Mouse (Mus musculus) brain, embryonic 14.5 days (tissue): Measurements from ENCODE around the gene Rundc1. TPM values are rescaled to one million over a fixed set of nuclear protein-coding genes. Genes with fewer than 3 reads are reported as not detected.
A peak's percentile ranks its signal among the peaks of the same experiment; 100 is the strongest.
"Not testable (repeated sequence)": the region's sequence is repeated elsewhere in the genome, so short reads cannot be mapped to it uniquely, and the experiment has no call there.

ENCODE experiments used
- DNase-seq: peaks from one replicate; pipeline ENCODE4 v3.0.0-alpha.2; 2011; ENCODE audit warnings: low read depth
- CTCF ChIP-seq: fragments of 200-500 bp; IDR thresholded peaks from 2 replicates; pipeline ENCODE4 v1.5.1; 2012; ENCODE audit warnings: inconsistent platforms, mild to moderate bottlenecking, moderate library complexity, borderline replicate concordance; ENCODE audit not compliant: insufficient read depth, insufficient read length; ENCODE audit errors: extremely low read depth
- POLR2A ChIP-seq: fragments of 200-500 bp; IDR thresholded peaks from 2 replicates; pipeline ENCODE4 v1.6.1; 2012; ENCODE audit warnings: mild to moderate bottlenecking, inconsistent platforms, borderline replicate concordance; ENCODE audit not compliant: poor library complexity, insufficient read depth, insufficient read length, severe bottlenecking; ENCODE audit errors: extremely low read depth
- polyA plus RNA-seq: library from polyadenylated mRNA; depleted of rRNA; stranded (reverse); fragments of >200 nt; gene quantifications from 2 replicates; pipeline ENCODE4 v1.2.3, GENCODE M21; 2012

Rundc1 gene
- polyA plus RNA-seq, 1 experiment: 31.2 TPM

DNA sequence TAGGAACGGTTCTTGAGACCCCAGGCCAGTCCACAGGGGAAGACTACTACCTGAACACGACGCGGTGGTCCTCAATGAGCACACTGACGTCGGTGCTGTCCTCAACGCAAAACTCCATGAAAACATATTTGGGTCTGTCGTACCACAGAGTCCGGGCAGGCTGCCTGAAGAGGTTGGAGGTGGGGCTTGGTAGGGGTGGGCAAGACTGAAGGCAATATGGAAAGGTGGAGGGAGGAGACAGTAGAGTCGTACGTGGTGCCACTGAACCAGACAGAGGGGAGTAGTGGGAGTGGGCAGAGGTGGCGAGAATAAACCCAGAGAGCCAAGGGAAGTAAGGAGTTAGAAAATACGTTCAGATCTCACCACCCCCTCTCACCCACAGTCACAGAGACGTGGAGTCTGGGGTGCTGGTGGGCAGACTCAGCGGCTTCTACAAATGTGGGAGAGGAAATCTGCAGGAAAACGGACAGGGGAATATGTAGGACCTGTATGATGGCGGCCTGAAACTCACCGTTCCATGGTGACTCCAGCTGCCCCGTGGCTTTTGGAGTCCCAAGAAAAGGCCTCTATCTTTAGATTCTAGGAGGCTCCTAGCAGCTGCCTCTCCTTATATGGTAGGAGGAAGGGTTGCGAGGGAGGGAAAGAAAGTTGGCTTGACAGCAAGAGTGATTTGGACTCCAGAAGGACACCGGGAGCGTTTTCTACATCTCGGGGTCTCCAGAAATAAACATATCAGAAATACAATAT is 607 bp upstream of the Rundc1 start, which contains the start of gene Gm27029:
Gene Gm27029 (minus strand): TSS at position 692 of the 747 bp plus-strand sequence.
- peak; percentile 11 for DNase-seq
- TF ChIP-seq POLR2A (no peak), CTCF (no peak)

DNA sequence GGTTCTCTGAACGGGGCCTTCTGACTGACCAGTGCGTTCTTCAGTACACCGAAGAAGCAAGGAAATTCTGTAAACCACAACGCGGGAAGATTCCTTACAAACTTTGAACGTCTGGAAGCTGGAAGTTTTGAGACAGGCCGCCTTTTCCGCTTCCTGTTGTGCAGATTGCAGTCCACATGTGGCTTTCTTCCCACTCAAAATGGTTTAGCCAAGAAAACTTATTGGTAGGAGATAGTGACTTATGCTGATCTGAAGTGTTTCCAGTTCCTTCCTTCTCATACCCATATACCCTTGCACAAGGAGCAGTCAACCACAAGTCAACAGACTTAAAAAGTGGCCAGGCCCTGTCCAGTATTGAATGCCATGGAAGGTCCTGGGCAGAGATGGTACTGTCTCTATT is 1.3 kb downstream of the Rundc1 start:
- TF ChIP-seq CTCF (no peak), POLR2A (no peak)
- no peak for DNase-seq

DNA sequence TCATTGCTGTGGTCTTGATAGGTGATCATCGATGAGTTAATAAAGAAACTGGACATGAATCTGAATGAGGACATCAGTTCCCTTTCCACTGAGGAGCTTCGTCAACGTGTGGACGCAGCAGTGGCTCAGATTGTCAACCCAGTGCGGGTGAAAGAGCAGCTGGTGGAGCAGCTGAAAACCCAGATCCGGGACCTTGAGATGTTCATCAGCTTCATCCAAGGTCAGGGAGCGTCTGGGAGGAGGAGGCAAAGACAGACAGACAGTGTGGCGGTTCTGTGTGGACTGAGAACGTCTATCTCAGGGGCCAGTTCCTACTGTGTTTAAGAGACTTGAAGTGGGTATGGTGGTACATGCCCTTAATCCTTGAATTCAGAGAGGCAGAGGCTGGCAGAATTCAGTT is 6.4 kb downstream of the Rundc1 start:
- DNase-seq: no peak
- TF ChIP-seq CTCF: no peak
- TF ChIP-seq POLR2A: no peak

DNA sequence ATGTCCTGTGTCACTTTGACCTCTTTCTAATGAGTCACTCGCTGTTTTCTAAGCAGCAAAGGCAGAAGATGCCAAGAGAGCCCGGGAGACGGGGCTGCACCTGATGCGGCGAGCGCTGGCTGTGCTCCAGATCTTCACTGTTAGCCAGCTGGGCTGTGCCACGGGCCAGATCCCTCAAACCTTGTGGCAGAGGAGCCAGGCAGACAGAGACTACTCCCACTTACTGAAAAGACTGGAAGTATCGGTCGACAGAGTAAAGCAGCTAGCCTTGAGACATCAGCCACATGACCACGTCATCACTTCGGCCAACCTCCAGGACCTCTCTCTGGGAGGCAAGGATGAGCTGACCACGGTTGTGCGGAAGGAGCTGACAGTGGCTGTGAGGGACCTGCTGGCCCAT is 8.5 kb downstream of the Rundc1 start:
- DNase-seq: peak; percentile 26
- TF ChIP-seq POLR2A (no peak), CTCF (no peak)

DNA sequence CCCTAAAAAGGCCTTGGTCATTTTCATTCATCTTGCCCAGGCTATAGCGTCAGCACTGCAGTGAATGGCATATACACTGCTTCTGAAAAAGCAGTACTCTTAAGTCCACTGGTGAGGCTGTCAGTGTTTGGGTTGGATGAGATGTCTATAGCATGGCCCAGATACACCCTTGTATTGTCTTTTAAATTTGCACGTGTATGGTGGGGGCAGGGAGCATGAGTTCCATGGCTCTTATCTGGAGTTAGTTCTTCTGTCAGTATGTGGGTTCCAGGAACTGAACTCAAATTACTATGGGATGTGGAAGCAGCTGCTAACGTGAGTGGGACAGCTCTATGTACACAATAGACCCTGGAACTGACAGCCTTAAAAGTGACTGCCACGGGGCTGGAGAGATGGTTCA is 10.9 kb downstream of the Rundc1 start:
- no peak for TF ChIP-seq POLR2A
- TF ChIP-seq CTCF: no peak

DNA sequence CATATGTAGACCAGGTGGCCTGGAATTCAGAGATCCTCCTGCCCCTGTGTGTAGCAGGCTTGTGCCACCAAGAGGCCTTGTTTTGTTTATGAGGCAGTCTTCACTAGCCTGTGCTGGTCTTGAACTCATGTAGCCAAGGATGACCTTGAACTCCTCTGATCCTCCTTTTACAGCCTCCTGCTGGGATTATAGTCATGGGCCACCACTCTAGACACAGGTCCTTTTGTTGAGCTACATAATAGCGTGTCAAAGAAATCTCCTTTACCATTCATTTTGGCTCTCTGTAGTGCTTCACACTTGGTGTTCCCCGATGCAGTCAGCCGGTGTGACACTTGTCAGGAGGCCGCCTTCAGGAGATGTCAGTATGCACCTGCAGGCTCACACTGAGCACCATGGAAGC is 12.0 kb downstream of the Rundc1 start:
- no peak for DNase-seq
- TF ChIP-seq POLR2A (no peak), CTCF (no peak)

More for the DNA sequence above, 10.9 kb downstream of the Rundc1 start:
- DNase-seq: no peak

DNA sequence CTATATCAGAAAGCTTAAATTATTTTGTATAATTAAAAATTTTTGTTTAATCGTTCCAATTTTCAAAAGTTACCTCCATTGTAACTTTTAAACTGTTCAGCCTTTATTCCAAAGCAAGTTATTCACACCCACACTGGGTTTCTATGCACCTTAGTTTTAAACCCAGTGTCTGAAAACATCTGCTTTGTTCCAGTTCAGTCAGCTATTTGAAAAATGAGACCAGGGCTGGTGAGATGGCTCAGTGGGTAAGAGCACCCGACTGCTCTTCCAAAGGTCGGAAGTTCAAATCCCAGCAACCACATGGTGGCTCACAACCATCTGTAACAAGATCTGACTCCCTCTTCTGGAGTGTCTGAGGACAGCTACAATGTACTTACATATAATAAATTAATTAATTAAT is 13.1 kb downstream of the Rundc1 start:
- not testable (repeated sequence) for DNase-seq

DNA sequence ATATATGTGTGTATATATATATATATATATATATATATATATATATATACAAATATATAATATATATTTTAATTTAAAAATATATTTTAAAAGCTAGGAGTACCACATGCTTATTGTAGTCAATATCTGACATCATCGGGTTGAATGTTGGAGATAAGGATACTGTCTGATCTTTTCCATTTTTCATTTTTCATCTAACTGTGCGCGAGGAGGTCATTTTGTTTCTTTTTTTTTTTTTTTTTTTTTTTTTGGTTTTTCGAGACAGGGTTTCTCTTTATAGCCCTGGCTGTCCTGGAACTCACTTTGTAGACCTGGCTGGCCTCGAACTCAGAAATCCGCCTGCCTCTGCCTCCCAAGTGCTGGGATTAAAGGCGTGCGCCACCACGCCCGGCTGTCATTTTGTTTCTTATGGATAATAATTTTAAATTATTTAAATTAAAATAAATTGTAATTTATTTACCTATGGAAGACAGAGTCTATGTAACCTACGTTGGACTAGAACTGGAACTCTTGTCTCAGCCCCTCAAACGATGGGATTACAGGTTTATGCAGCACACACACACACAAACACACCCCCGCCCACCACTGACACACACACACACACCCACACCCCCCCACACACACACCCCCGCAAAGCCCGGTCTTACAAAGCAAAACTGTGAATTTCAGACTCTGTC is 16.7 kb downstream of the Rundc1 start:
- DNase-seq: not testable (repeated sequence)

DNA sequence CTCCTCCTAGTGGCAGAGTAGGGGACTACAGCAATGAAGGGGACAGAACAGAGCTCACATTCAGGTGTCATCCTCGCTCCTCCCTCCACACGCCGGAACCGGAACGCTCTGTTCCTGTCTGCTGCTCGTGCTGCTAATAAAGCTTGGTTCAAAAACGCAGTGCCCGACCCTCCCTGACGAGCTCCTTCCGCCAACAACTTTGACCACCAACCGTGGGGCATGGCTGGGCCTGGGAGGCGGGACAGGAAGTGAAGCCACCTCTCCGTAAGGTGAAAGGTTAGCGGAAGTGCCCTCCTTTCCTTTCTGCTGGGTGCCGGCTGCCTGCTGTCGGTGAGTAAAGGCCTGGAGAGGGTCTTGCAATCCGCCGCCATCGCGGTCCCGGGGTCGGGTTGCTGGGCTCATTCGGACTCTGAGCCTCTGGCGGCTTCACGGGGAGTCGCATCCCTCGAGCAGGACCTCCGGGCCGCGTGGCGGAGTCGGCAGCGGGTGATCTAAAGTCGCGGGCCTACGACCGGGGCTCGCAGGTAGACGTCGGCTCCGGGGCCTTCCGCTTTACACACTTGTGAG is 17.3 kb downstream of the Rundc1 start, which contains the start of gene Rpl27:
Gene Rpl27 (plus strand): TSS at position 172 of the 567 bp plus-strand sequence.
- peak; percentile 66; the same call in 1 of the 2 replicates for TF ChIP-seq POLR2A
- TF ChIP-seq CTCF: peak; percentile 77
- peak; percentile 100 for DNase-seq

DNA sequence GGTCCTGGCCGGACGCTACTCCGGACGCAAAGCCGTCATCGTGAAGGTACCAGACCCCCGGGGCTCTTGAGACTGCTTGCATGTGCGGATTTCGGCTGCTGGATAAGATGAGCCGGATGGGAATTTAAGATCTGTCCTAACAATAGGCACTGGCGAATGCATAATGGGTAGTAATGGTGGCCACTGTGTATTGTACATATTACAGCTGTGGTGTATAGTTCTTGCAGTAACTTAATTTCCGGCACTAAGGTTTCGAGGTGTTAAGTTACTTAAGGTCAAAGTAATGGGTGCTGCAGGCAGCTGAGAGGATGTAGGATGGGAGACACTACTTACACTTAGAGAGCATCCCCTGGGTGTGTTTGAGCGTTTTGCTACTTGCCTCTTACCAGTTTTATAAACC is 17.9 kb downstream of the Rundc1 start:
- no peak for DNase-seq
- TF ChIP-seq POLR2A (no peak), CTCF (no peak)

DNA sequence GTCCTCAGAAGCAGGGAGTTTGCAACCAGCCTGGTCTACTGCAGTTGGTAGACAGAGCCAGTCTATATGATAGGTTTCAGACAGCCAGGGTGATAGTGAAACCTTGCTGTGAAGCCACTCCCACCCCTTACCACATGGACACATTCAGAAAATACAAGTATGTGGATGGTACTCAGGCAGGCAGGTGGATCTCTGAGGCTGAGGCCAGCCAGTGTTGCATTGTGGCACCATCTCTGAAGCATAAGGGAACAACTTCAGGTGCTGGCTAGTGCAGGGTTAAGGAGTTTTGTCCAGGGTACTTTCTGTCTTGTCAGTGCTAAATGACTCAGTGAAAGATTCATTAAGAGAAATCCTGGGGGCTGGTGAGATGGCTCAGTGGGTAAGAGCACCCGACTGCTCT is 21.4 kb downstream of the Rundc1 start:
- TF ChIP-seq POLR2A: no peak
- no peak for TF ChIP-seq CTCF
- DNase-seq: no peak

DNA sequence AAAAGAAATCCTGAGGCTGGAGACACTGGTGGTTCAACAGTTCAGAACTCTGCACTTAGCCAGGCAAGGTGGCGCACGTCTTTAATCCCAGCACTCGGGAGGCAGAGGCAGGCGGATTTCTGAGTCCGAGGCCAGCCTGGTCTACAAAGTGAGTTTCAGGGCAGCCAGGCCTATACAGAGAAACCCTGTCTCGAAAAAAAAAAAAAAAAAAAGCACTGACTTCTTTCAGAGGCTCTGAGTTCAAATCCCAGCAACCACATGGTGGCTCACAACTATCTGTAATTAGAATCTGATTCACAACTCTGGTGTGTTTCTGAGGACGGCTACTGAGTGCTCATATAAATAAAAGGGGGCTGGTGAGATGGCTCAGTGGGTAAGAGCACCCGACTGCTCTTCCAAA is 22.0 kb downstream of the Rundc1 start:
- DNase-seq: not testable (repeated sequence)
